Mouse (Mus musculus) lung, embryonic 14.5 days (tissue): ENCODE results near the gene Arpc3. TPM values are rescaled to one million over a fixed set of nuclear protein-coding genes. Genes with fewer than 3 reads are reported as not detected.

ENCODE experiments used
- ATAC-seq: fragments of 200-750 bp; cut with Nextera tagmentation; 2 replicates; pipeline ENCODE4 v1.8.0; 2017; ENCODE audit warnings: mild to moderate bottlenecking, moderate TSS enrichment, moderate library complexity; ENCODE audit not compliant: insufficient read depth
- DNase-seq: peaks from one replicate; pipeline ENCODE4 v3.0.0-alpha.2; 2015
- H3K27ac ChIP-seq: fragments of 300-500 bp; sonication (generic); 2 replicates; pipeline ENCODE4 v1.5.1; 2014; ENCODE audit warnings: low read depth, mild to moderate bottlenecking, moderate library complexity
- H3K27me3 ChIP-seq: fragments of 300-500 bp; sonication (generic); 2 replicates; pipeline ENCODE4 v1.6.1; 2014; ENCODE audit warnings: low read length, control low read depth; ENCODE audit not compliant: insufficient read depth
- H3K36me3 ChIP-seq: fragments of 300-500 bp; sonication (generic); 2 replicates; pipeline ENCODE4 v1.6.1; 2014; ENCODE audit warnings: control low read depth; ENCODE audit not compliant: insufficient read depth
- H3K4me1 ChIP-seq: fragments of 300-500 bp; sonication (generic); 2 replicates; pipeline ENCODE4 v1.6.1; 2014; ENCODE audit warnings: antibody characterized with exemption, control low read depth; ENCODE audit not compliant: insufficient read depth
- H3K4me2 ChIP-seq: fragments of 300-500 bp; sonication (generic); 2 replicates; pipeline ENCODE4 v1.6.1; 2014; ENCODE audit warnings: mild to moderate bottlenecking
- H3K4me3 ChIP-seq: fragments of 300-500 bp; sonication (generic); 2 replicates; pipeline ENCODE4 v1.5.1; 2014; ENCODE audit warnings: low read depth, low read length
- H3K9ac ChIP-seq: fragments of 300-500 bp; sonication (generic); 2 replicates; pipeline ENCODE4 v1.6.1; 2014
- H3K9me3 ChIP-seq: fragments of 300-500 bp; sonication (generic); 2 replicates; pipeline ENCODE4 v1.6.1; 2016; ENCODE audit warnings: low read depth, low read length, control low read depth
- CTCF ChIP-seq: IDR thresholded peaks from 2 replicates; pipeline ENCODE4 v1.5.1; 2016; ENCODE audit warnings: antibody characterized with exemption, low read depth
- WGBS: fragments of 180-500 bp; shearing (Covaris S2); extraction: QIAGEN DNeasy Blood & Tissue Kit; methylation state at CpG from one replicate; pipeline ENCODE4 v1.1.7; 2014; 5-methylcytosine and 5-hydroxymethylcytosine counted together
- polyA plus RNA-seq: library from polyadenylated mRNA; unstranded; fragments of >200 nt; fragmentation: Nextera tagmentation; extraction: Ambion mirVana; gene quantifications from 2 replicates; pipeline ENCODE4 v1.2.1, GENCODE M21; 2014

The Arpc3 gene
- polyA plus RNA-seq, 1 experiment from 2014 or later: 48.7 TPM

GRCm38 (mm10) chr5:122399871-122400270 is 8.2 kb downstream of the Arpc3 start:
- Histone ChIP-seq H3K9ac (no peak overlapping the region), H3K4me1 (no peaks in the 10 kb centered on the region), H3K27ac (no peak overlapping the region), H3K36me3 (peaks cover 76% of the 10 kb centered on the region), H3K4me3 (no peak overlapping the region), H3K4me2 (no peak overlapping the region), H3K27me3 (no peaks in the 10 kb centered on the region), H3K9me3 (no peaks in the 10 kb centered on the region)
- DNase-seq (no peak), ATAC-seq (no peak)
- 88% methylated on average over 8 of the region's 8 CpGs for WGBS
- no peak for TF ChIP-seq CTCF

- H3K4me1 ChIP-seq: no peaks in the 10 kb centered on the region
- H3K27me3 ChIP-seq: no peaks in the 10 kb centered on the region
- ATAC-seq: peak; percentile 63; the same call in 1 of the 2 replicates
- no peak for TF ChIP-seq CTCF
- no peak overlapping the region for H3K9ac ChIP-seq
- H3K27ac ChIP-seq: no peak overlapping the region
- no peaks in the 10 kb centered on the region for H3K9me3 ChIP-seq
- DNase-seq: peak; percentile 68
- no peak overlapping the region for H3K4me2 ChIP-seq
- H3K36me3 ChIP-seq: peaks cover 85% of the 10 kb centered on the region
- 56% methylated on average over 18 of the region's 18 CpGs for WGBS
- no peak overlapping the region for H3K4me3 ChIP-seq
Measured at GRCm38 (mm10) chr5:122400628-122401302, 9.1 kb downstream of the Arpc3 start.

GRCm38 (mm10) chr5:122401303-122401640 is 9.6 kb downstream of the Arpc3 start:
- Histone ChIP-seq H3K4me2 (no peak overlapping the region), H3K4me1 (no peaks in the 10 kb centered on the region), H3K9ac (no peak overlapping the region), H3K36me3 (peaks cover 90% of the 10 kb centered on the region), H3K4me3 (no peak overlapping the region), H3K9me3 (no peaks in the 10 kb centered on the region), H3K27me3 (no peaks in the 10 kb centered on the region), H3K27ac (no peak overlapping the region)
- ATAC-seq: no peak
- DNase-seq: peak; percentile 73
- TF ChIP-seq CTCF: peak; percentile 93
- WGBS: 26% methylated on average over 8 of the region's 8 CpGs

GRCm38 (mm10) chr5:122402160-122402559 is 10.5 kb downstream of the Arpc3 start:
- Histone ChIP-seq H3K9ac (no peak overlapping the region), H3K9me3 (no peaks in the 10 kb centered on the region), H3K4me1 (no peaks in the 10 kb centered on the region), H3K36me3 (peaks cover 91% of the 10 kb centered on the region), H3K4me2 (no peak overlapping the region), H3K27ac (no peak overlapping the region), H3K4me3 (no peak overlapping the region), H3K27me3 (no peaks in the 10 kb centered on the region)
- DNase-seq: no peak
- no peak for ATAC-seq
- WGBS: 72% methylated on average over 13 of the region's 13 CpGs
- TF ChIP-seq CTCF: no peak

GRCm38 (mm10) chr5:122402772-122403171 is 11.1 kb downstream of the Arpc3 start:
- 71% methylated on average over 5 of the region's 5 CpGs for WGBS
- H3K36me3 ChIP-seq: peaks cover 90% of the 10 kb centered on the region
- DNase-seq: peak; percentile 27

GRCm38 (mm10) chr5:122403362-122403761 is 11.7 kb downstream of the Arpc3 start:
- H3K4me1 ChIP-seq: no peaks in the 10 kb centered on the region
- H3K27ac ChIP-seq: no peak overlapping the region
- H3K9ac ChIP-seq: no peak overlapping the region
- no peaks in the 10 kb centered on the region for H3K27me3 ChIP-seq
- DNase-seq: no peak
- no peak overlapping the region for H3K4me2 ChIP-seq
- H3K9me3 ChIP-seq: no peaks in the 10 kb centered on the region
- TF ChIP-seq CTCF: no peak
- H3K4me3 ChIP-seq: no peak overlapping the region
- H3K36me3 ChIP-seq: peaks cover 85% of the 10 kb centered on the region
- no peak for ATAC-seq
- WGBS: 83% methylated on average over 12 of the region's 12 CpGs

More at GRCm38 (mm10) chr5:122402772-122403171, 11.1 kb downstream of the Arpc3 start:
- peak; percentile 33; the same call in 1 of the 2 replicates for ATAC-seq
- Histone ChIP-seq H3K9ac (no peak overlapping the region), H3K27ac (no peak overlapping the region), H3K27me3 (no peaks in the 10 kb centered on the region), H3K4me1 (no peaks in the 10 kb centered on the region), H3K4me2 (no peak overlapping the region), H3K4me3 (no peak overlapping the region), H3K9me3 (no peaks in the 10 kb centered on the region)
- TF ChIP-seq CTCF: no peak

GRCm38 (mm10) chr5:122405537-122405936 is 13.9 kb downstream of the Arpc3 start:
- no peaks in the 10 kb centered on the region for H3K4me1 ChIP-seq
- H3K27ac ChIP-seq: no peak overlapping the region
- no peak for TF ChIP-seq CTCF
- peaks cover 66% of the 10 kb centered on the region for H3K36me3 ChIP-seq
- H3K9ac ChIP-seq: no peak overlapping the region
- 85% methylated on average over 10 of the region's 10 CpGs for WGBS
- DNase-seq (no peak), ATAC-seq (no peak)
- H3K4me2 ChIP-seq: no peak overlapping the region
- no peaks in the 10 kb centered on the region for H3K27me3 ChIP-seq
- no peaks in the 10 kb centered on the region for H3K9me3 ChIP-seq
- H3K4me3 ChIP-seq: no peak overlapping the region
